Mouse (Mus musculus) CH12.LX (cell line): ENCODE results near the gene Gm28047.

ENCODE experiments used
- CTCF ChIP-seq, 2 experiments: IDR thresholded peaks in 1 of 2; conservative IDR thresholded peaks in 1 of 2; 2 replicates each; pipeline ENCODE4 v1.5.1; 2011 to 2012; ENCODE audit warnings: low read depth in 2 of 2, low read length in 2 of 2, improper control_type of control experiment in 1 of 2, inconsistent platforms in 1 of 2, mild to moderate bottlenecking in 1 of 2, moderate library complexity in 1 of 2
- ELF1 ChIP-seq: IDR thresholded peaks from 2 replicates; pipeline ENCODE4 v1.6.1; 2014; ENCODE audit warnings: low read depth, mild to moderate bottlenecking, inconsistent platforms, low read length, improper control_type of control experiment
- HCFC1 ChIP-seq: IDR thresholded peaks from 2 replicates; pipeline ENCODE4 v1.6.1; 2012; ENCODE audit warnings: low read depth, mild to moderate bottlenecking, inconsistent platforms, low read length, improper control_type of control experiment
- MEF2A ChIP-seq: IDR thresholded peaks from 2 replicates; pipeline ENCODE4 v1.6.1; 2014; ENCODE audit warnings: low read depth, mild to moderate bottlenecking, inconsistent platforms, low read length, improper control_type of control experiment, borderline replicate concordance
- POLR2A ChIP-seq: IDR thresholded peaks from 2 replicates; pipeline ENCODE4 v1.6.1; 2011; ENCODE audit warnings: low read depth, mild to moderate bottlenecking, improper control_type of control experiment, low read length
- TBP ChIP-seq: conservative IDR thresholded peaks from 2 replicates; pipeline ENCODE4 v1.6.1; 2011; ENCODE audit warnings: low read depth, low read length, improper control_type of control experiment

GRCm38 (mm10) chr15:102671721-102672214 lies 46.9 kb upstream of the Gm28047 start:
- TF ChIP-seq POLR2A: no peak
- no peak for TF ChIP-seq CTCF (conservative IDR thresholded peaks at IDR 0.05 in 1 of 2, IDR thresholded peaks at IDR 0.05 in 1 of 2; ENCODE audit: low read depth in 2 of 2, low read length in 2 of 2)
- no peak for TF ChIP-seq ELF1
- TF ChIP-seq MEF2A: no peak
- no peak for TF ChIP-seq HCFC1
- no peak for TF ChIP-seq TBP
